Mouse (Mus musculus): ENCODE results near the gene Fstl1. TPM values are rescaled to one million over a fixed set of nuclear protein-coding genes. Genes with fewer than 3 reads are reported as not detected.

The Fstl1 gene
- total RNA-seq (2021): 10 to 100 TPM; 49.7 to 58.0 TPM
- long read RNA-seq, experiment 1, transcript Fstl1-201 (11 exons, 3,789 nt): major isoform, 78 of 94 reads
- long read RNA-seq, experiment 1, partial matches to known transcripts: 2 of 94 reads
- long read RNA-seq, experiment 1, other reads (novel, unspliced or antisense): 14 of 94 reads
- long read RNA-seq, experiment 2, transcript Fstl1-201 (11 exons, 3,789 nt): major isoform, 78 of 95 reads
- long read RNA-seq, experiment 2, partial matches to known transcripts: 3 of 95 reads
- long read RNA-seq, experiment 2, other reads (novel, unspliced or antisense): 14 of 95 reads

DNA sequence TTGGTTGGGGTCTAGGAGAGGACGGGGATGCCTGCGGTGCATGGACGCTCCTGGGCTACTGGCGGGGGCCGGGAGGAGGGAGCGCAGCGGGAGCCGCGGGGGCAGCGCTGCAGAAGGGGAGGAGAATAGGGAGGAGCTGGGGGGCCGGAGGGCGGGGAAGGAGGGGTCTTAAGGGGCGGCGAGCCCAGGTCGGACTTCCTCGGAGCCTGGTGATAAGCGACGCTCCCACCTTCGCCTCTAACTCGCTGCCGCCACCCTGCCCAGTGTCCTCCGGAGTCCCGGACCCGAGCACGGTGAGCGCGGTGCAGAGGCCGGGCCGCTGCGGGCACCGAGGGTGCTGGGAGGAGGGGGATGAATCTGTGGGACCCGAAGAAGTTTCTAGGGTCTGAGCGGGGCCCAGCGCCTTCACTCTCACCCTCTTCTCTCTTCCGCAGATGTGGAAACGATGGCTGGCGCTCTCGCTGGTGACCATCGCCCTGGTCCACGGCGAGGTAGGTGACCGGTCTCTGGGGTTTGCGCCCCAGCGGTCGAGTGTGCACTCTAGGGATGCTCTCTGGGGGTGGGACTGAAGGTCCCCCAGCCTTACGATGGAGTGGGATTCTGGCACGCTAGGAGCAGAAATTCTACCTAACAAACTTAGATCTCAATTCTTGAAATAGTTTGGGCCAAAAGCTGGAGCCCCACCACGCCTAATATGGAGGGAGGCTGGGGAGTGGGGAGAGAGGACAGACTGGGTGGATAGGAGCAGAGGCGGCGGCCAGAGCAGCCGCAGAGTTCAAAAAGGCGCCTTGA lies at the start of gene Fstl1:
Gene Fstl1, plus strand, starts transcription at position 14 of the 792 bp plus-strand sequence.
- DNase-seq (ENCODE audit: low spot score in 2 of 2): peak; percentile 32 to 46

DNA sequence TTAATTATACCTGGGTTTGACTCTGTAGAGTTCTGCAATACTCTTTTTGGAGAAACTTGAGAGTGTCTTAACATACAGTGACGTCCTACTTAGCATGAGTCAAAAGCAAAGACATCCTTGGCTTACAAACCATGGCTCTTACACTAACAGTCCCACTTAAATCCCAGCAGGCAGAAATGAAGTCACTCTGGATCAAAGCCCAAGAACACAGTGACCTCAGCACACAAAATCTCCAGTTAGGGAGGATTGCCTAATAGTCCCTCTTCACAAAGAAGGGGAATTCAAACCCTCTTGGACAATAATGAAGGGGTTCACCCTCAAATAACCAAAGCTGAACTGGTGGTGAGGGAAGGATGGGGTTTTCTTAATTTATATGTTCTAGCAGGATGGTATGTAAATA lies 48.0 kb upstream of the Fstl1 start:
- DNase-seq (ENCODE audit: low spot score in 2 of 2): no peak

DNA sequence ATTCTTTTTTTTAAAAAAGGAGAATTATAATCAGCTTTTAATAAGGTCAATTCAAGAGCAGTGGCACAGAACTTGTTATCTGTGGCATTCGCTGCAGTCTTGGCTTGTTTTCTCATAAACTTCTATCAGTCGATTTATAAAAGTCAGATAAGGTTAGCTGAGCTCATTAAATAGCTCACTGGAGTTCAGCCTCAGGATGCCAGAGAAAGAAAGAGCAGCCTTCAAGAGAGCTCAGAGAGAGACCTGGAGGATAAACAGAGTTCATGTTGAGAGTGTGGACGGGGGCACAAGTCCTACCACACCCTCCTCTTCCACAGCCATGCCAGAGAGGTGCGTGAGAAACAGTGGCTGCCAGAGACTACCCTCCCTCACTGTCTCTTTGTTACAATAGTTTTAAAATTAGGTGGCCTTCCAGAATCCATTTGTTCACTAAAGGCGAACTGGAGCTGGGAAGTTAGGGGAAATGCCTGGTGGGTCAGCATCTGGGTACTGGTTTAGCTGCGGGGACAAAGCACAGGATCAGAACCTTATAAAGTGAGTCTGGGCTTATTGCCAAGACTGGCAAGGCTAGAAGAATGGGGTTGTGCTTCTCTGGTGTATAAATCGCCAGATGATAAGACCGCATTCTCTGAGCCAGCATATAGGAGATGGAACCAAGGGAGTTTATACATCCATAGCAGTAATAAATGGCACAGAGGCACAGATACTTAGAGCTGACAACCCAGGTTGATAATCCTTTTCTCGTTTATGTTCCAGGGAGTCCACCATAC lies 47.1 kb upstream of the Fstl1 start:
- no peak for DNase-seq (ENCODE audit: low spot score in 2 of 2)

DNA sequence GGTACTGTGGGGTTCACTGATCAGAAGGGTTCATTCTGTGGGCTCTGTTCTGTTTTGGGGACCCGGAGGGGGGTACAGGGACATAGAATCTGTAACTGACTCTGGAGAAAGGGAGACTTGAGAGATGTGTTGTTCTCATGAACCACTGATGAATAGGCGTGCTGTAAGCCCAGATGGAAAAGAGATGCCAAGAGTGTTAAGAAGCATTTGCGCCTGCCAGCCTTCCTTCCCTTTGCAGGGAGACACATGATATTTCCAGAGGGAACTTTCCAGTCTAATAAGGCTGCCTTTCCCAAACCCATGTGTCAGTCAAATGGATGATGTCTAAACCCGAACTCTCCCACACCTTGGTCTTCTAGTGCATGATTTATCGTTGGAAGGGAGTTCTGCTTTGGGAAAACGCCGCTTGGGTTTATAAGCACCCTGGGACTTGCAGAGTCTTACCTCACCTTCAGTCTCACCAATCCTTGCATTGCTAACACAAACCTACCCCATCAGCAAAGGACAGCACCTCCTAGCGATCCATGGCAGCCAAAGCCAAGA lies 46.3 kb upstream of the Fstl1 start:
- no peak for DNase-seq (ENCODE audit: low spot score in 2 of 2)

DNA sequence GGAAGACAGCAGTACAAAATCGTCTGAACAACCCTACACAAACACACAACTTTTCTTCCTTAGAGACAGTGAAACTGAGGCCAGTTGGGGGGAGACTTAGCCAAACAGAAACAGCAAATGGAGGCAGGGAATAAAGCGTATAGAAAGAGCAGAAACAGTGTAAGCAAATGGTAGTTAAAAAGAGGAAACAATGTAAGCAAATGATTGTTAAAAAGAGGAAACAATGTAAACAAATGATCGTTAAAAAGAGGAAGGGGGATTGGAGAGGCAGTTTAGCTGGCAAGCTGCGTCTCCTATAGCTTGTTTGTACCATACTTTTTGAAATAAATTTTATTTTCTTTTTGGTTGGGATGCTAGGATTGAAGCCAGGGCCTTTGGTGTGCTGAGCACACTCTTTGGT lies 45.2 kb upstream of the Fstl1 start:
- DNase-seq (ENCODE audit: low spot score in 2 of 2): no peak

DNA sequence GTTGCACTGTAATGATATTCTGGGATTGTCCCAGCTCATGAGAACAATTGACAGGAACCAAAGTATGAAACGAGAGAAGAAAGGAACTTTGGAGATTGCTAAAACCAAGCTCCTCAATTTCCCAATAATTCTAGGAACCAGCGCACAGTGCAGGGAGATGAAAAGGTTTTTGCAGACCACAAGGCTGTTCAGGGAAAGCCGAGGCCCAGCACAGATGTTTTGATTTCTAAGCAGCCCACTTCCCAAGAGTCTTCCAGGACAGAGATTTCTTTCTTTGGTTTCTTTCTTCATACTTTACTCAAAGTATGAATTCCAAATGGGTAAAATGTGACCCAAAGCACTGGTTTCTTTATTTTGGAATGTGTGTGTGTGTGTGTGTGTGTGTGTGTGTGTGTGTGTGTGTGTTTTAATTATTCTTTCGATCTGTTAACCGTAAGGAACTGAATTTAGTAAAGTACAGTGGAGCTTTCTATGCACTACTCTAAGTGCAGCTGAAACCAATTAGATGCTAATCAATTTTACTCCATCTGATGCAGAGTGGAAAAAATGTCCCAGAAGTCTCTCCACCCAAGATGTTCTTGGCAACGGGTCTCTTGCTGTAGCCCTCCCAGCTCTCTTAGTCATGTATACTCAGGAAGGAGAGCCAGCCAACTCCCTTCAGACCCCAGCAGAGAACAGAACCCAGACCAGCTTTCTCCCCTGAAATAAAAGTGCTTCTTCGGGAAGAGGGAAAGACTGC lies 44.5 kb upstream of the Fstl1 start:
- DNase-seq (ENCODE audit: low spot score in 2 of 2): peak; percentile 19 to 42

DNA sequence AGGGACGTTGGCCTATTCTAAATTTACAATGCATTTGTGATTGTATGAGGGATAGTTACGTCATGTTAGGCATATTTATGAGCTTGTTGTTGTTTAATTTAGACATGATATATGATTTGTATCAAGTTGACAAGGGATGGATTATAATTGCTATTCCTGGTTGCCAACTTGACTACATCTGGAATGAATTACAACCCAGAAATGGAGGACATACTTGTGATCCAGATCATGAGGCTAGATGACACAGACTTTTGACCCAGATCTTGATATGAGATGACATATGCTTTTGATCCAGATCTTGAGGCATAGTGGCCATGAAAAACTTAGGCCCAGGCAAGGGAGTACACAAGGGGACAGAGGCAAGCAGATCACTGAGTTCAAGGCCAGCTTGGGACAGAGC lies 36.6 kb upstream of the Fstl1 start:
- DNase-seq (ENCODE audit: low spot score in 2 of 2): no peak

DNA sequence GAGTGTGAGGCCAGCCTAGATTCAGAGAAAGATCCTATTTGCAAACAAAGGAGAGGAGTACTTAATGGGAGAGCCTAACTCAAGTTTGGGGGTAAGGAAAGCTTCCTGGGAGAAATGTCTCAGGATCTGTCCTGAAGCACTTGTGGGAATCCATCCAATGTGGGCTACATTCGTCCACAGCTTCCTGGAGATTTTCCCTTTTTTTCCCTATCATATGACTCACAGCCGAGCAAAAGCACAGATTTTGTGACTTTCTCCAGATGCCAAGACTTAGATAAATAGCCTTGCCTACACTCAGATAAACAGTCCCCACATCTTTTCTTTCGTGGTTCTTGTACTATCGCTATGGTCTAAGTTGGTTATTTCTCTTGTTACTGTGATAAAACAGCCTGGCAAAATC lies 34.4 kb upstream of the Fstl1 start:
- no peak for DNase-seq (ENCODE audit: low spot score in 2 of 2)

DNA sequence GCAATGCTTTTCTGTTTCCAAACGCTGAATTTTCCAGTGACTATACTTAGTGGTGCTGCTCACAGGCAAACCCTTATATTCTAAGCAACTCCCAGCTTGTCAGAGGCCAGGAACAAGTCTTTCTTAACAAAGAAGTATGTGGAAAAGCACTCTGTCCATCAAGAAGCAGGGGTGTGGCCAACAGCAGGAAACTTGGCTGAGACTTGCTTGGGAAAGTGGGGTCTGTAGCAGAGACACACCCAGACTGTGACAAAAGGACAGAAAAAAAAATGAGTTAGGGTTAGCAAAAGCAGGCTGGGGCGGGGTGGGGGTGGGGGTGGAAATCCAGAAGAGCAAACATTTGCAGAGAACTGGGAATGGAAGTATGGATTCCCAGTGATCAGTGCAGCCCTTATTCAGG lies 23.8 kb upstream of the Fstl1 start:
- no peak for DNase-seq (ENCODE audit: low spot score in 2 of 2)

DNA sequence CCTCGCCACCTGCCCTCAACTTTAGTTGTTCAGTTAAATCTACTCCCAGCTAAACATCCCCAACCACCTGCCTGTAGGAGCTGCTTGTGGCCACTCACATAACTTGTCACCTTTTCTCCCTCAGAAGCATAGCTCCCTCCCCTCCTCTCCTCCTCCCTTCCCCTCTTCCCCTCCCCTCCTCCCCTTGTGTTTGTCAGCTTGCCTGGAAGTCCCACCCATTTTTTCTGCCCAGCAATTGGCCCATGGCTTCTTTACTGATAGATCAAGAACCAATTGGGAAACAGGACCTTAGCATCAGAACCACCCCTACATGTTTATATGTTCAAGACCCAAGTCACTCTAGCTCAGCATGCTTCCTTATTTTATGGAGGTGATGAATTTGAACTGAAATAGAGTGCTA lies 22.9 kb upstream of the Fstl1 start:
- no peak for DNase-seq (ENCODE audit: low spot score in 2 of 2)

DNA sequence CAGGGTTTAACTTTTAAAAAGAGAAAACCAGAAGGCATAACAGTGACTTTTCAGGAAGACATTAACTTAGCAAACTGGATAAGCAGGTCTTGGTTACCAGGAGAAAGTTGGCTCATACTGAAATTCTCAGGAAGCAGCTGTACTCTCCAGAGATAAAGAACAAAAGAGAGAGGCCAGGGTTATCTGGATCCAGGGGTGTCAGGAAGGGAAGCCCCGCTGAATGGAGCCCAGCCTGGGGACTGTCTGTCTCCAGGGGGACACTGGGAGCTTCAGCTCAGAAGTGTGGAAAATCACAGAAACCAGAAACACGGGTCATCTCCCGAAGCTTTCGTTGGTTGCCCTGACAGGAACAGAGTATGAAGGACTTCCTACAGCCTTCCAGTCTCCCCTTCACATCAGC lies 22.2 kb upstream of the Fstl1 start:
- DNase-seq (ENCODE audit: low spot score in 2 of 2): no peak

DNA sequence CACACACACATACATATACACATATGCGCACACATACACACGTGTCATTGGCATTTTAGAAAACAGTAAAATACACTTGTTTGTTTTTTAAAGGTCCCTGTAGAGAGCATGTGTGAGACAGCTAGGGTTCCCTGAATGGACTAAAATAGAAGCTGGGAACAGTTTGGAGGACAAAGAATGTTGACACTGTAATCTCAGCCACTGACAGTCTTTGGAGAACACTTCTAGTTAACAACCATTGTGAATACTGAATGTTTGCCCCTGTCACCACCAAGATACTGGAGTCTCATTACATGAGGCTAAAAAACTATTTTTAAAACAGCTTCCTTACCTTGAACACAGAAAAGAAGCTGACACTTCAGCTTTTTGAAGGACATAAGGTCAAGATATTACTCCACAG lies 19.4 kb upstream of the Fstl1 start:
- DNase-seq (ENCODE audit: low spot score in 2 of 2): no peak

DNA sequence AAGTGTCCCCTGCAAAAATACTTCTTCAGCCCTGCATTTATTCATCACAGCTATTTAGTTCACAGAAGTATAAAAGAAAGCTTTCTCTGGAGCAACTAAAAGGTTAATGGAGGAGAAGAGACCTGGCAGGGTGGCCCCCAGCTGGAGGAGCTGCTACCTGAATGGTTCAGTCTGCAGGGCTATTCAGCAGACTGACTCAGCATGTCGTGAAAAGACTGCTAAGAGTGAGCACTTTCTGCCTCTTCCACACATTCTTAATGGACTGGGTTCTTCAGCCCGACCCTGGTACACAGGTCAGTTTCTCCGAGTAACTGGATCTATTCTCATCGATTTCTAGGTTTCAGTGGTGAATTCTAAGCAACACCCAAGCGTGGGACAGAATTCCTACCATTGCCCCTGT lies 12.9 kb upstream of the Fstl1 start:
- no peak for DNase-seq (ENCODE audit: low spot score in 2 of 2)

DNA sequence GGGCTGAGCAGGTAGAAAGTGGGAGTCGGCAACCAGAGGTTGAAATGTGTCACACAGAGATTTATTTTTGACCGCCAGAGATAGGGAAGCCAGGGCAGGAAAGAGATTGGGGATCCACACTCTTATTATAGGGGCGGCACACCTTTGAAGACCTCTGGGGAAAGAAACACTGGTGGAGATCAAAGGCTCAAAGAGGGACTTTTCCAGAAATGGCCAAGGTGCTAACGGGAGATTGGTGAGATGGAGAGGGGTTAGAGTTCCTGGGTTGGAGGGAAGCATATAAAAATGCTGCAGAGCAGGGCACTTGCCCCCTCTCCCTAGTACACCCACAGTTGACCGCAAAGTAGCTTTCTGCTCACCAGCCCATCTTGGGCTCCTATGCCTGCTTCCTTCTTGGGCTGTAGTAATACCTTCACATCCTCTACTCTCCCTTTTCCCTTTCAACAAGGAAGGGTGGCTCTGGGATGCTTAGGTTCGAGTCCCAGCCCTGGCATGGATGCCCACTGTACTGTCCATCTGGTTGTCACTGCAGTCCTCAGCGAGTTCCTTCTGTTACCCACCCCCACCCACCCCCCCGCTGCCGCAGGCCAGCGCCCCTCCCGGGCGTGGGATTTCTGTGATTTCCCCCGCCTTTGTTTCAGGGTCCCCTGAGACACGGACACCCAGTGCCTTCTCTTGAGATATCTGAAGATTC lies 360 bp upstream of the Fstl1 start:
- DNase-seq (ENCODE audit: low spot score in 2 of 2): no peak

DNA sequence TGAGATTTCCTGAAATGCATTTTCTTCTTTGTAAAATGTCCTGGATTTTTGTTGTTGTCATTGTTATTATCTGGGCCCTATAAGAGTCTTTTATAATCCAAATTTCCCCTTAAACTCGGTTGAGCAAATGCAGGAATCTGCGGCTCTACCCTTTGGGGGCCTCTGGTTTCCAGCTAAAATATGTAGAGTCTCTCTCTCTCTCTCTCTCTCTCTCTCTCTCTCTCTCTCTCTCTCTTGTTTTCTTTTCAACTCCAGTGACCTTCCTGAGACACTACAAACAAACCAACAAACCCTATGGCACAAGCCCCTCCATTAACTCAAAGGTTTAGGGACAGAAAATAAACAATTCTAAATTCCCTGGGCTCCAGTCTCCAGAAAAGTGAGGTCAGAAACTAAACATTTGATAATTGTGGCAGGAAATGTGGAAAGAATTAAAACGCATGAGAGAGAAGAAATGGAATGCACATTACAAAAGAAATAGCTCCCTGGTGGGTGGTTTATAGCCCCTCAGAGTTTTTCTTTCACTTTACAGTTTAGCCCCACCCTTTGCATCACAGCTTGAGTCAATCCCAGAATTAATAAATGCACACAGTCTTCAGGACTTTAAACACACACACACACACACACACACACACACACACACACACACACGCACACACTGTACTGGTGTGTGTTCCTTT lies 1.3 kb downstream of the Fstl1 start:
- no peak for DNase-seq (ENCODE audit: low spot score in 2 of 2)

DNA sequence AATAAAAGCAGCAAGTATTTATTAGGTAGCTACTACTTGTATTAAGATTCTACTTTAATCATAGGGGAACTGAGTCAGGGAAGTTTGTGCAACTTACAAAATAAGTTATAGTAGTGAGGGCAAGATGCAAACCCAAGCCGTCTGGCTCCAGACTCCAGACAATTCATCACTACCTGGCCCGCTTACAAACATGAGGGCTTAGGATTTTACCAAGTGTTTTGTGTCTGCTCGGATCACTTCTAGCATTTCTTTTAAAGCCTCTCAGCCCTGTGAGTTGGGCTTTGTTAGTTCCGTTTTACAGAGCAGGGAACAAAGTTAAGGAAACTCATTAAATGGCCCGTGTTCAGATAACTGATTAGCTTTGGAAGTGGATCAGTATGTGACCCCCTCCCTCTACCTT lies 1.9 kb downstream of the Fstl1 start:
- no peak for DNase-seq (ENCODE audit: low spot score in 2 of 2)

DNA sequence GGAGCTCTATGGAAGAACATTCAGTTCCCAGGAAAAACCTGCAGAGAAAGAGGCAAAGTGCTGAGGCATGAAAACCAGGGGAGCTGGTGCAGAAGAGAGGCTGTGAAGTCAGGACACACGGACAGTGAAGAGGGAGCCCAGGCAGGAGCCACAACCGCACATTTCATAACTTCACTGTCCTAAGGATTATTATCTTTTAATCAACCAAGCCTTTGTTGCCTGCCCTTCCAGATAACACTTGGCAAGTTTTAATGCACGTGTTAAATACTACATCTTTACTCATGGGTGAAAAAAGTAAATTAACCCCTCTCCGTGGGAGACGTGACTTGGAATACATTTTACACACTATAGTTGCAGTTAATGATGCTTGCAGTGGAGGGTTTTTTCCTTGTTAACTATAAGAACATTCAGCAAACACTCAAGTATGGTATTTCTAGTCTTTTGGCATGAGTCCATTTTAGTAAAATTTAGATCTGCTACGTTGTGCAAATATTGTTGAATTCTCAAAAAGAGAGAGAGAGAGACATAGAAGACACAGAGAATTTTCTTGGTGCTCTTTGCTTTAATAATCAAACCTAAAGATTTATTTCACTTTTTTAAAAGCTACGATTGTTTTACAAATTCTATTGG lies 3.1 kb downstream of the Fstl1 start:
- no peak for DNase-seq (ENCODE audit: low spot score in 2 of 2)

DNA sequence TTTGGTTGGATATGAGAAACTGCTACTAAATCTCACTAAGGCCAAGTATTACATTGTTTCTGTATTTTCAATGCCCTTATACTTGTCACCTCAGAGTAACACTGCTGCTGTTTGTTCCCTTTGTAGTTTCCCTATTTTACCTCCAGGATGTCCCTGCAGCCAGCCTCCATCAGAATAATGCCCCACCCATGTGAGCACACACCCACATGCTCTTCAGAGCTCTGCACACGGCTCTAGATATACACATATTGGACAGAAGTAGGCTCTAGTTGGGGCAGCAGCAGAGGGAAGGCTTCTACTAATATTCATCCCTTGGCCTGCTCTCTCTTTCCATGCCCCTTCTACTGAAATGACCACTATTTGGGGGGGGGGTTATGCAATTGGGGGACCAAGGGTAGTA lies 3.7 kb downstream of the Fstl1 start:
- no peak for DNase-seq (ENCODE audit: low spot score in 2 of 2)

DNA sequence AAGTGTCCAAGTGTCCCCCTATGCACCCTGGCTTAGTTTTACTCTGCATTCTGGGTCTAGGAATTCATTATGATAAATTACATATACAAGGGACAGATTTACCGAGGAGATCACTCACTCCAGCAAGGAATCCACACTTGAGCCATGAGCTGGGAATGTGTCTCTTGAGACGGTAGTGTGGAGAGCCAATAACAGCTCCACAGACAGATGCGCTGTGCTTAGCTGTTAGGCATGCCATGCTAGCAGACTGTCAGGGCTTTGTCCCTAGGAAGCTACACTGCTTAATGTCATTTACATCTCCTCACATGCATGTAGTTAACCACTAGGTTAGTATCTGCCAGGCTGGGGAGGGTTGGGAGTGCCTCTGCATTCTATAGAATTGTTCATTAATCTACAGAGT lies 4.2 kb downstream of the Fstl1 start:
- no peak for DNase-seq (ENCODE audit: low spot score in 2 of 2)
